Mouse (Mus musculus): ENCODE data around the gene Chka. TPM values are rescaled to one million over a fixed set of nuclear protein-coding genes. Genes with fewer than 3 reads are reported as not detected.

Chka gene
- polyA plus RNA-seq (2012; rRNA removed): 39.1 and 44.2 TPM in 2 replicates

- TF ChIP-seq CTCF (IDR thresholded peaks at IDR 0.05; ENCODE audit: borderline replicate concordance, control insufficient read depth, extremely low read depth, insufficient read depth, low read length, poor library complexity) (peak; percentile 73; the same call in 1 of the 2 replicates), POLR2A (IDR thresholded peaks at IDR 0.05; ENCODE audit: control insufficient read depth, extremely low read depth, insufficient read depth, low read length, poor library complexity) (peak; percentile 100)
- Histone ChIP-seq H3K36me3 (ENCODE audit: control insufficient read depth, insufficient read depth, low read length) (no peaks in the 10 kb centered on the region), H3K27ac (ENCODE audit: control insufficient read depth, insufficient read depth, low read length) (no peak within 1 kb of the TSS), H3K4me1 (replicated peaks; ENCODE audit: control insufficient read depth, insufficient read depth, low read length) (peaks cover 25% of the 10 kb centered on the region), H3K4me3 (ENCODE audit: control insufficient read depth, insufficient read depth, low read length) (peak within 1 kb of the TSS; percentile 65), H3K27me3 (ENCODE audit: control insufficient read depth, insufficient read depth, low read length) (no peaks in the 10 kb centered on the region)
- under 1% methylated on average over 54 of the region's 54 CpGs for WGBS
- peak; percentile 98 for DNase-seq
Observed at GRCm38 (mm10) chr19:3851502-3851962, at the start of gene Chka. Chka (plus strand) TSS chr19:3851773.

DNA sequence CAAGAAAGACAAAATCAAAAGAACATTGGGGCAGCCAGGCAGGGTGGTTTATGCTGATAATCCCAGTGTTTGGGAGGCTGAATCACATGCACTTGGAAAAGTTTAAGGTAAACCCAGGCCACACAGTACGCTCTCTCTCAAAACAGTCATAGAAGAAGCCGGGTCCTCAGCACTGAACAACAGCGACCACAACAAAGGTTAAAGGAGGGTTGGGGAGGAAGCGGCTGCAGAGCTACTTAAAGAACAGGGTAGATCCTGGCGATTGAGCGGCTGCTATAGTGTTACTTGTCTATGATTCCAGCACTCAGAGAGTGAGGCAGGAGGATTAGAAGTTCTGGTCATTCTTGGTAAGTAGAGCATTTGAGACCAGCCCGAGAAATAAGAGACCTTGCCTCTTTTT is 46.0 kb upstream of the Chka start:
- TF ChIP-seq POLR2A (IDR thresholded peaks at IDR 0.05; ENCODE audit: control insufficient read depth, extremely low read depth, insufficient read depth, low read length, poor library complexity) (no peak), CTCF (IDR thresholded peaks at IDR 0.05; ENCODE audit: borderline replicate concordance, control insufficient read depth, extremely low read depth, insufficient read depth, low read length, poor library complexity) (no peak)
- Histone ChIP-seq H3K4me3 (ENCODE audit: control insufficient read depth, insufficient read depth, low read length) (no peak overlapping the region), H3K27me3 (ENCODE audit: control insufficient read depth, insufficient read depth, low read length) (no peaks in the 10 kb centered on the region), H3K36me3 (ENCODE audit: control insufficient read depth, insufficient read depth, low read length) (peaks cover 66% of the 10 kb centered on the region), H3K4me1 (replicated peaks; ENCODE audit: control insufficient read depth, insufficient read depth, low read length) (peaks cover 4% of the 10 kb centered on the region; the same call in 1 of the 2 replicates), H3K27ac (ENCODE audit: control insufficient read depth, insufficient read depth, low read length) (no peak overlapping the region)
- peak; percentile 19 for DNase-seq
- WGBS: 15% methylated on average over 7 of the region's 7 CpGs

DNA sequence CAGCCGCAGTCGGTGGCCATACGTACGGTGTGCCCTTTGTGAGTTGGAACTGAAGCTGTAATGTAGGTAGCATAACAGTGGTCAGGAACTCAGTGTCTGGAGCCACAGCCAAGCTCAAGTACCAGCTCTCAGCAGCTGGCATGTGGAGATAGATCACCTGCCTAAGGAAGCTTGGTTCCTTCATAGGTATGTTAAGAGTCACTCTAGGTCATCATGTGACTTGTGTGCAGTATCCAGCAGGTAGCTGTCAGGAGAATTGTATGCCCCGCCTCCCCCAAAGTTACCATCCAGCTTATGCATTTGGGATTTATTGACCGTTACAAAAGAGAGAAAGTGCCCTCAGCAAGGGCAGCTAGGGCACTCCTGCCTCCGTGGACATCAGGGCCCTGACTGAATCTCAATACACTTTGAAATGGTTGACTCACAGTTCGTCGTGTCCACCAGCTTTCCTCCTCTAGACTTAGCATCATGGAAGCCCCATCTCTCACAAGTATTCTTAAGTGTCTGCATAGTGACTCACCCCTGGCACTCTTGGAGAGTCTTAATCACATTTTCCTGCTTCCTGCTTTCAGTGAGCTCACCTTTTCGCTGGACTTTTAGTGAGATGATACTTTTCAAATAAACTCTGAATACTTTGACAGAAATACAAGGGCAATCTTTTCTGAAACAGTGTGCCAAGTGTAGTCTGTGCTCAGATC is 40.9 kb upstream of the Chka start:
- Histone ChIP-seq H3K36me3 (ENCODE audit: control insufficient read depth, insufficient read depth, low read length) (peaks cover 55% of the 10 kb centered on the region), H3K27ac (ENCODE audit: control insufficient read depth, insufficient read depth, low read length) (no peak overlapping the region), H3K27me3 (ENCODE audit: control insufficient read depth, insufficient read depth, low read length) (no peaks in the 10 kb centered on the region), H3K4me3 (ENCODE audit: control insufficient read depth, insufficient read depth, low read length) (no peak overlapping the region), H3K4me1 (replicated peaks; ENCODE audit: control insufficient read depth, insufficient read depth, low read length) (peaks cover under 1% of the 10 kb centered on the region; the same call in 1 of the 2 replicates)
- WGBS: 96% methylated on average over 10 of the region's 10 CpGs
- DNase-seq: no peak
- TF ChIP-seq POLR2A (IDR thresholded peaks at IDR 0.05; ENCODE audit: control insufficient read depth, extremely low read depth, insufficient read depth, low read length, poor library complexity) (no peak), CTCF (IDR thresholded peaks at IDR 0.05; ENCODE audit: borderline replicate concordance, control insufficient read depth, extremely low read depth, insufficient read depth, low read length, poor library complexity) (no peak)

DNA sequence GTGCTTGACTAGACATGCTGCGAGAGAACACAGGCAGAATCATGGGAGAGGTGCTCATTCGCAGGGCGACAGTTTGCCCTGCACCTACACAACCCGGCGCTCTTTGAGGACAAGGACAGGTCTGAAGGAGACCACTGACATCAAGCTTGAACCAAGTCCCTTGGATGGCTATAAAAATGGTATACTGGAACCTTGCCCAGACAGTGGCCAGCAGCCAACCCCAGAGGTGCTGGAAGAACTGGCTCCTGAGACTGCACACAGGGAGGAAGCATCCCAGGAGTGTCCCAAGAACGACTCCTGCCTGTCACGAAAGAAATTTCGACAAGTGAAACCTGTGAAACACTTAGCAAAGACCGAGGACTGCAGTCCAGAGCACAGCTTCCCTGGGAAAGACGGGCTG is 37.1 kb upstream of the Chka start:
- Histone ChIP-seq H3K4me1 (replicated peaks; ENCODE audit: control insufficient read depth, insufficient read depth, low read length) (no peaks in the 10 kb centered on the region), H3K27me3 (ENCODE audit: control insufficient read depth, insufficient read depth, low read length) (no peaks in the 10 kb centered on the region), H3K27ac (ENCODE audit: control insufficient read depth, insufficient read depth, low read length) (no peak overlapping the region), H3K36me3 (ENCODE audit: control insufficient read depth, insufficient read depth, low read length) (peaks cover 34% of the 10 kb centered on the region), H3K4me3 (ENCODE audit: control insufficient read depth, insufficient read depth, low read length) (no peak overlapping the region)
- TF ChIP-seq POLR2A (IDR thresholded peaks at IDR 0.05; ENCODE audit: control insufficient read depth, extremely low read depth, insufficient read depth, low read length, poor library complexity): no peak
- TF ChIP-seq CTCF (IDR thresholded peaks at IDR 0.05; ENCODE audit: borderline replicate concordance, control insufficient read depth, extremely low read depth, insufficient read depth, low read length, poor library complexity): no peak
- WGBS: 94% methylated on average over 10 of the region's 10 CpGs
- no peak for DNase-seq

DNA sequence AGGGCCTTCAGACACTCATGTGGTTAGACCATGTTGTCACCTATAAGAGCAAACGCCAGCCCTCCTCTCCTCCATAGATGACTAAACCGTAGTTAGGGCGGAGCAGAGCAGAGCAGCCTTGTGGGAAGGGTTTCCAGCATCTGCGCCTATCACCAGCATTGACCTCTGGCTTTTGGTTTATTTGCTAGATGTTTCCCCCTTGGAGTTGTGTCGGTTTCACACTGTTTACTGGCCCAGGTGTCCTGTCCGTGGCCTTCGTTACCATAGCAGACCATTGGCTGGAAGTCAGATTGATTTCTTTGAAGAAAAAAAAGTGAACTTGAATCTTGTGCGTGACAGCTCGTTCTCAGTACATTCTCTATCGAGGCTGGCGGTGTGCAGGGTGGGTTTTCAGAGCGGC is 35.7 kb upstream of the Chka start:
- H3K4me3 ChIP-seq (ENCODE audit: control insufficient read depth, insufficient read depth, low read length): no peak overlapping the region
- no peak overlapping the region for H3K27ac ChIP-seq (ENCODE audit: control insufficient read depth, insufficient read depth, low read length)
- no peak for TF ChIP-seq POLR2A (IDR thresholded peaks at IDR 0.05; ENCODE audit: control insufficient read depth, extremely low read depth, insufficient read depth, low read length, poor library complexity)
- TF ChIP-seq CTCF (IDR thresholded peaks at IDR 0.05; ENCODE audit: borderline replicate concordance, control insufficient read depth, extremely low read depth, insufficient read depth, low read length, poor library complexity): no peak
- 96% methylated on average over 12 of the region's 12 CpGs for WGBS
- peaks cover 26% of the 10 kb centered on the region for H3K36me3 ChIP-seq (ENCODE audit: control insufficient read depth, insufficient read depth, low read length)
- no peaks in the 10 kb centered on the region for H3K4me1 ChIP-seq (replicated peaks; ENCODE audit: control insufficient read depth, insufficient read depth, low read length)
- no peak for DNase-seq
- H3K27me3 ChIP-seq (ENCODE audit: control insufficient read depth, insufficient read depth, low read length): no peaks in the 10 kb centered on the region

DNA sequence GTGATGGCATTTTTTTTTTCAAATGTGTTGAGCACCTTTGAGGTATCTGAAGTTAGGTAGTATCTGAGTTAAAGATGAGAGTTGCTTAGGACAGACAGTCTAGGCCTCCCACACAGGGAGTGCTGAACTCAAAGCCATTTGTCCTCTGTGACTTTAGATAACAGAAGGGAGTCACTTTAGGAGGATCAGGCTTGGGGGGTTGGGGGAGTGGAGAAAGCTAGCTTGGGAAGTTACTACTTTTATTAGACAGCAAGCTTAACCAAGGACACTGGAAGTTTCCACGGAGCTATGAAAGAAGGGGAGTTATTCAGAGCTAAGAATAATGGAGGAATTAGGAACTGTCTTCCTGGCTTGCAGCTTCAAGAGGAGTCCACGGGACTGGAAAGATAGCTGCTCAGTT is 32.5 kb upstream of the Chka start:
- Histone ChIP-seq H3K4me1 (replicated peaks; ENCODE audit: control insufficient read depth, insufficient read depth, low read length) (no peaks in the 10 kb centered on the region), H3K27ac (ENCODE audit: control insufficient read depth, insufficient read depth, low read length) (no peak overlapping the region), H3K4me3 (ENCODE audit: control insufficient read depth, insufficient read depth, low read length) (no peak overlapping the region), H3K36me3 (ENCODE audit: control insufficient read depth, insufficient read depth, low read length) (peaks cover 20% of the 10 kb centered on the region), H3K27me3 (ENCODE audit: control insufficient read depth, insufficient read depth, low read length) (no peaks in the 10 kb centered on the region)
- 81% methylated on average over 2 of the region's 2 CpGs for WGBS
- DNase-seq: no peak
- TF ChIP-seq POLR2A (IDR thresholded peaks at IDR 0.05; ENCODE audit: control insufficient read depth, extremely low read depth, insufficient read depth, low read length, poor library complexity) (no peak), CTCF (IDR thresholded peaks at IDR 0.05; ENCODE audit: borderline replicate concordance, control insufficient read depth, extremely low read depth, insufficient read depth, low read length, poor library complexity) (no peak)

Measured in thymus, adult 2 months (tissue).